ENCODE assay signal across 19 mouse cellular contexts in genomic region chr11:77746652-77747051, GRCm38 (mm10). TPM values are rescaled to one million over a fixed set of nuclear protein-coding genes. Genes with fewer than 3 reads are reported as not detected.
"Had no signal": no experiment of that assay in that cellular context is flagged by ENCODE, and none has a peak within 500 bp of the region (broad histone marks: within the 10 kb centered on the region; RNA-seq: fewer than 3 reads in every experiment).

No protein-coding gene starts in this region.

- H3K9me3 ChIP-seq: kidney, embryonic 15.5 days; limb, embryonic 13.5 days; midbrain, embryonic 12.5 days; neural tube, embryonic 13.5 days; stomach, embryonic 15.5 days had no signal

- H3K36me3 ChIP-seq: kidney, embryonic 15.5 days; limb, embryonic 13.5 days; midbrain, embryonic 12.5 days; neural tube, embryonic 13.5 days; stomach, embryonic 15.5 days had no signal

- H3K4me3 ChIP-seq: kidney, embryonic 15.5 days; limb, embryonic 13.5 days; midbrain, embryonic 12.5 days; neural tube, embryonic 13.5 days; stomach, embryonic 15.5 days had no signal

- H3K4me1 ChIP-seq: kidney, embryonic 15.5 days; limb, embryonic 13.5 days; midbrain, embryonic 12.5 days; neural tube, embryonic 13.5 days; stomach, embryonic 15.5 days had no signal

- DNase-seq: kidney, adult 2 months; kidney, postnatal 14 days; left cerebral cortex, postnatal 4 days; lung, adult 18-20 months; lung, postnatal 36 days; right cerebral cortex, postnatal 14 days; thymus, adult 2 months; thymus, postnatal 25 days had no signal

- H3K4me2 ChIP-seq: kidney, embryonic 15.5 days; limb, embryonic 13.5 days; midbrain, embryonic 12.5 days; neural tube, embryonic 13.5 days; stomach, embryonic 15.5 days had no signal

- H3K9ac ChIP-seq: kidney, embryonic 15.5 days; limb, embryonic 13.5 days; midbrain, embryonic 12.5 days; neural tube, embryonic 13.5 days; stomach, embryonic 15.5 days had no signal

- ATAC-seq: intestine, embryonic 16.5 days; midbrain, embryonic 16.5 days had no signal

- H3K27me3 ChIP-seq: kidney, embryonic 15.5 days; limb, embryonic 13.5 days; midbrain, embryonic 12.5 days; neural tube, embryonic 13.5 days; stomach, embryonic 15.5 days had no signal

- H3K27ac ChIP-seq: kidney, embryonic 15.5 days; limb, embryonic 13.5 days; midbrain, embryonic 12.5 days; neural tube, embryonic 13.5 days; stomach, embryonic 15.5 days had no signal

RNA-seq across cellular contexts. Expression of gene Cryba1, which starts 21.6 kb away (rescaled TPM):
- polyA plus RNA-seq: intestine, embryonic 16.5 days; kidney, adult 2 months; kidney, embryonic 15.5 days; large intestine, adult 2 months; limb, embryonic 13.5 days; lung, embryonic 16.5 days; spleen, adult 2 months; stomach, embryonic 15.5 days; testis, adult 2 months had no signal

RNA-seq across cellular contexts. Expression of gene Gm10277, which starts 40.9 kb away (rescaled TPM):
- polyA plus RNA-seq: kidney, adult 2 months; spleen, adult 2 months; testis, adult 2 months; thymus, adult 2 months had no signal
